Mouse (Mus musculus) adrenal gland, postnatal 10 days (tissue): Measurements from ENCODE around the gene Ndufaf7. TPM values are rescaled to one million over a fixed set of nuclear protein-coding genes. Genes with fewer than 3 reads are reported as not detected.

Experiments used
- DNase-seq: peaks from one replicate; pipeline ENCODE4 v3.0.0; 2021; ENCODE audit warnings: mixed read lengths
- long read RNA-seq, 2 experiments: library from polyadenylated mRNA; stranded (forward); transcript quantifications; one replicate each; pipeline ENCODE4 v2.0.0; 2021
- total RNA-seq, 2 experiments: library from RNA; stranded (reverse); gene quantifications; 2 replicates each; pipeline ENCODE4 v1.2.3; 2021

The Ndufaf7 gene
- total RNA-seq = 10 to 100 TPM; 48.7 to 51.6 TPM
- long read RNA-seq, experiment 1, transcript Ndufaf7-201 (10 exons, 1,749 nt) = major isoform, 84 of 154 reads
- long read RNA-seq, experiment 1, partial matches to known transcripts = 3 of 154 reads
- long read RNA-seq, experiment 1, other reads (novel, unspliced or antisense) = 66 of 154 reads
- long read RNA-seq, experiment 2, transcript Ndufaf7-201 (10 exons, 1,749 nt) = major isoform, 52 of 118 reads
- long read RNA-seq, experiment 2, partial matches to known transcripts = 57 of 118 reads
- long read RNA-seq, experiment 2, other reads (novel, unspliced or antisense) = 9 of 118 reads

GRCm38 (mm10) chr17:78936466-78937228, at the start of gene Ndufaf7, which contains the start of gene Cebpz:
TSS of gene Ndufaf7 (plus strand) at chr17:78937136.
TSS of gene Cebpz (minus strand) at chr17:78937066.
- peak; percentile 97 for DNase-seq

GRCm38 (mm10) chr17:78888554-78888953, 48.4 kb upstream of the Ndufaf7 start:
- peak; percentile 43 for DNase-seq

- no peak for DNase-seq
Observed at GRCm38 (mm10) chr17:78889184-78889583, 47.8 kb upstream of the Ndufaf7 start.

- DNase-seq = no peak
Observed at GRCm38 (mm10) chr17:78891020-78891419, 45.9 kb upstream of the Ndufaf7 start.

GRCm38 (mm10) chr17:78894991-78895390, 41.9 kb upstream of the Ndufaf7 start:
- no peak for DNase-seq

- DNase-seq = peak; percentile 62
Observed at GRCm38 (mm10) chr17:78895394-78895793, 41.5 kb upstream of the Ndufaf7 start.

GRCm38 (mm10) chr17:78903158-78903557, 33.8 kb upstream of the Ndufaf7 start:
- no peak for DNase-seq

GRCm38 (mm10) chr17:78906892-78907291, 30.0 kb upstream of the Ndufaf7 start, which contains the start of gene Sult6b1:
TSS of gene Sult6b1 (minus strand) at chr17:78906992.
- DNase-seq = no peak

GRCm38 (mm10) chr17:78909374-78909773, 27.6 kb upstream of the Ndufaf7 start:
- no peak for DNase-seq

GRCm38 (mm10) chr17:78912861-78913281, 24.1 kb upstream of the Ndufaf7 start:
- peak; percentile 19 for DNase-seq

- no peak for DNase-seq
Observed at GRCm38 (mm10) chr17:78913921-78914320, 23.0 kb upstream of the Ndufaf7 start.

- no peak for DNase-seq
Observed at GRCm38 (mm10) chr17:78915772-78916171, 21.2 kb upstream of the Ndufaf7 start.

- DNase-seq = peak; percentile 89
Observed at GRCm38 (mm10) chr17:78916369-78916813, 20.5 kb upstream of the Ndufaf7 start, which contains the start of gene Cebpzos. TSS of gene Cebpzos (plus strand) at chr17:78916500.

GRCm38 (mm10) chr17:78916899-78917298, 20.0 kb upstream of the Ndufaf7 start:
- no peak for DNase-seq

- DNase-seq = no peak
Observed at GRCm38 (mm10) chr17:78917696-78918095, 19.2 kb upstream of the Ndufaf7 start.

GRCm38 (mm10) chr17:78935857-78936256, 1.1 kb upstream of the Ndufaf7 start:
- no peak for DNase-seq

- peak; percentile 7 for DNase-seq
Observed at GRCm38 (mm10) chr17:78937229-78937853, 405 bp downstream of the Ndufaf7 start.

GRCm38 (mm10) chr17:78938927-78939326, 2.0 kb downstream of the Ndufaf7 start:
- no peak for DNase-seq

- no peak for DNase-seq
Observed at GRCm38 (mm10) chr17:78942579-78942978, 5.6 kb downstream of the Ndufaf7 start.

- DNase-seq = no peak
Observed at GRCm38 (mm10) chr17:78951225-78951624, 14.3 kb downstream of the Ndufaf7 start.

- no peak for DNase-seq
Observed at GRCm38 (mm10) chr17:78952070-78952469, 15.1 kb downstream of the Ndufaf7 start.

GRCm38 (mm10) chr17:78953240-78953639, 16.3 kb downstream of the Ndufaf7 start:
- no peak for DNase-seq

GRCm38 (mm10) chr17:78959473-78959872, 22.5 kb downstream of the Ndufaf7 start:
- no peak for DNase-seq
